8 mouse cellular contexts compared by ENCODE assay signal in genomic region chr10:41303639-41304444, GRCm38 (mm10). TPM values are rescaled to one million over a fixed set of nuclear protein-coding genes. Genes with fewer than 3 reads are reported as not detected.
DNase-seq lines count a peak whose midpoint lies in the region; ATAC-seq lines count a peak whose summit lies in the region.

TSS of gene Ak9 (plus strand) at chr10:41303980.

- H3K9me3 ChIP-seq in hindbrain, embryonic 15.5 days, result no peaks in the 10 kb centered on the region

- H3K27ac ChIP-seq in hindbrain, embryonic 15.5 days (replicated peaks), result peak within 1 kb of the TSS; percentile 81

- peak within 1 kb of the TSS; percentile 80 for H3K4me3 ChIP-seq in hindbrain, embryonic 15.5 days

- peaks cover 13% of the 10 kb centered on the region for H3K4me1 ChIP-seq in hindbrain, embryonic 15.5 days (replicated peaks)

- ATAC-seq in hindbrain, embryonic 15.5 days (ENCODE audit: low FRiP score, low read depth), result peak; percentile 89

- under 1% methylated on average over 25 of the region's 25 CpGs for WGBS in hindbrain, embryonic 15.5 days

- H3K36me3 ChIP-seq in hindbrain, embryonic 15.5 days, result no peaks in the 10 kb centered on the region

- H3K4me2 ChIP-seq in hindbrain, embryonic 15.5 days, result peak within 1 kb of the TSS; percentile 99

- peak within 1 kb of the TSS; percentile 77 for H3K9ac ChIP-seq in hindbrain, embryonic 15.5 days

- no peaks in the 10 kb centered on the region for H3K27me3 ChIP-seq in hindbrain, embryonic 15.5 days

- peak; percentile 91 for DNase-seq in T-cell, adult 2 months (ENCODE audit: low spot score)
- DNase-seq in cerebellum, postnatal 36 days, result peak; percentile 83
- peak; percentile 86 to 90 for DNase-seq in frontal cortex, postnatal 36 days (ENCODE audit: low spot score in 2 of 2)
- peak; percentile 84 to 85 for DNase-seq in layer of hippocampus, postnatal 36 days
- peak; percentile 93 for DNase-seq in lung, postnatal 25 days (ENCODE audit: low spot score)
- peak; percentile 70 for DNase-seq in retina, adult 2 months (ENCODE audit: low read depth, low spot score)
- peak; percentile 88 for DNase-seq in thymus, postnatal 25 days

RNA-seq across cellular contexts. Expression of gene Ak9, which starts in this region (rescaled TPM):
- 0.28 and 0.40 TPM in 2 replicates for polyA plus RNA-seq in hindbrain, embryonic 15.5 days (2015; fragmentation: Nextera tagmentation; extraction: Ambion mirVana)
- under 1 TPM; 0.15 to 0.25 TPM for total RNA-seq in layer of hippocampus, postnatal 36 days (2021)

Comparison
In these comparisons a context has a peak if more than half of its experiments do, and no peak if none do; other contexts are left out.
1. Peak in every context shown above with its lines: DNase-seq, ATAC-seq, H3K4me3 ChIP-seq and H3K27ac ChIP-seq.
2. Peak in ATAC-seq, H3K4me3 ChIP-seq, H3K27ac ChIP-seq, H3K9ac ChIP-seq and H3K4me2 ChIP-seq in hindbrain, embryonic 15.5 days; RNA of the gene not detected or under 1 TPM.
3. Peak in DNase-seq in layer of hippocampus, postnatal 36 days; RNA of the gene not detected or under 1 TPM.